Mouse (Mus musculus): ENCODE measurements around the gene Tmem235. TPM values are rescaled to one million over a fixed set of nuclear protein-coding genes. Genes with fewer than 3 reads are reported as not detected.

Gene Tmem235
- polyA plus RNA-seq, 1 experiment from 2014 or later, result not detected

Other genes with a start within 250 kb of the Tmem235 start
- 12.6 and 13.8 TPM in 2 replicates for gene Tnrc6c, start 206.5 kb upstream of the Tmem235 start, polyA plus RNA-seq (2014; fragmentation: Nextera tagmentation; extraction: Ambion mirVana)
- gene Tmc8, start 78.7 kb upstream of the Tmem235 start, polyA plus RNA-seq (2014; fragmentation: Nextera tagmentation; extraction: Ambion mirVana), result 3.8 and 5.2 TPM in 2 replicates
- gene Tmc6, start 78.6 kb upstream of the Tmem235 start, polyA plus RNA-seq (2014; fragmentation: Nextera tagmentation; extraction: Ambion mirVana), result 20.7 and 26.1 TPM in 2 replicates
- gene 6030468B19Rik, start 63.1 kb upstream of the Tmem235 start, polyA plus RNA-seq (2014; fragmentation: Nextera tagmentation; extraction: Ambion mirVana), result 0.28 TPM in 2 replicates
- 0.83 TPM in 1 of 2 replicates, not detected in the other for gene Gm20708, start 51.1 kb upstream of the Tmem235 start, polyA plus RNA-seq (2014; fragmentation: Nextera tagmentation; extraction: Ambion mirVana)
- gene Syngr2, start 51.1 kb upstream of the Tmem235 start, polyA plus RNA-seq (2014; fragmentation: Nextera tagmentation; extraction: Ambion mirVana), result 145 TPM in 2 replicates
- gene Afmid, start 34.8 kb upstream of the Tmem235 start, polyA plus RNA-seq (2014; fragmentation: Nextera tagmentation; extraction: Ambion mirVana), result 6.6 and 7.0 TPM in 2 replicates
- 159 and 163 TPM in 2 replicates for gene Tk1, start 34.7 kb upstream of the Tmem235 start, polyA plus RNA-seq (2014; fragmentation: Nextera tagmentation; extraction: Ambion mirVana)
- gene Birc5, start 11.5 kb upstream of the Tmem235 start, polyA plus RNA-seq (2014; fragmentation: Nextera tagmentation; extraction: Ambion mirVana), result 337 and 340 TPM in 2 replicates
- 4.5 and 5.1 TPM in 2 replicates for gene Tha1, start 12.7 kb downstream of the Tmem235 start, polyA plus RNA-seq (2014; fragmentation: Nextera tagmentation; extraction: Ambion mirVana)
- gene Socs3, start 109.3 kb downstream of the Tmem235 start, polyA plus RNA-seq (2014; fragmentation: Nextera tagmentation; extraction: Ambion mirVana), result 8.1 and 8.7 TPM in 2 replicates
- 31.6 and 33.8 TPM in 2 replicates for gene Pgs1, start 125.5 kb downstream of the Tmem235 start, polyA plus RNA-seq (2014; fragmentation: Nextera tagmentation; extraction: Ambion mirVana)

Data from intestine, embryonic 14.5 days (tissue).